Mouse (Mus musculus): ENCODE measurements at regions not wholly inside any gene's neighbourhood (a gene's known extent, or its start where the extent isn't known, plus 50 kb on each side); places are given as distances from the start of the nearest gene placed in this dataset.

- H3K9me3 ChIP-seq (replicated peaks): peaks cover 10% of the 10 kb centered on the region; the same call in 1 of the 2 replicates
- no peak for ATAC-seq (ENCODE audit: insufficient number of reproducible peaks, low FRiP score)
- no peaks in the 10 kb centered on the region for H3K36me3 ChIP-seq
- no peak overlapping the region for H3K4me2 ChIP-seq
- H3K9ac ChIP-seq: no peak overlapping the region
- H3K4me1 ChIP-seq (replicated peaks): 0 out of 2 replicates have a peak, but pooled peaks cover 4% of the 10 kb centered on the region
- no peak overlapping the region for H3K27ac ChIP-seq (ENCODE audit: poor library complexity, severe bottlenecking)
- H3K4me3 ChIP-seq: no peak overlapping the region
- WGBS: 59% methylated on average over 6 of the region's 6 CpGs
- H3K27me3 ChIP-seq (replicated peaks): no peaks in the 10 kb centered on the region
These were observed 271.3 kb downstream of the Wdr20rt start for GRCm38 (mm10) chr12:65496613-65497012.

GRCm38 (mm10) chr12:65497602-65498001 lies 272.3 kb downstream of the Wdr20rt start:
- Histone ChIP-seq H3K4me2 (no peak overlapping the region), H3K4me1 (replicated peaks) (0 out of 2 replicates have a peak, but pooled peaks cover 4% of the 10 kb centered on the region), H3K36me3 (no peaks in the 10 kb centered on the region), H3K9me3 (replicated peaks) (peaks cover 10% of the 10 kb centered on the region; the same call in 1 of the 2 replicates), H3K27me3 (replicated peaks) (no peaks in the 10 kb centered on the region), H3K4me3 (no peak overlapping the region), H3K9ac (no peak overlapping the region), H3K27ac (ENCODE audit: poor library complexity, severe bottlenecking) (no peak overlapping the region)
- 67% methylated on average over 6 of the region's 6 CpGs for WGBS
- no peak for ATAC-seq (ENCODE audit: insufficient number of reproducible peaks, low FRiP score)

GRCm38 (mm10) chr12:65501459-65501858 lies 276.1 kb downstream of the Wdr20rt start:
- Histone ChIP-seq H3K27ac (ENCODE audit: poor library complexity, severe bottlenecking) (no peak overlapping the region), H3K4me1 (replicated peaks) (0 out of 2 replicates have a peak, but pooled peaks cover 4% of the 10 kb centered on the region), H3K36me3 (no peaks in the 10 kb centered on the region), H3K4me3 (no peak overlapping the region), H3K9me3 (replicated peaks) (no peaks in the 10 kb centered on the region), H3K4me2 (no peak overlapping the region), H3K9ac (no peak overlapping the region), H3K27me3 (replicated peaks) (no peaks in the 10 kb centered on the region)
- 79% methylated on average over 2 of the region's 2 CpGs for WGBS
- no peak for ATAC-seq (ENCODE audit: insufficient number of reproducible peaks, low FRiP score)

GRCm38 (mm10) chr12:65502045-65502444 lies 276.7 kb downstream of the Wdr20rt start:
- 0 out of 2 replicates have a peak, but pooled peaks cover 4% of the 10 kb centered on the region for H3K4me1 ChIP-seq (replicated peaks)
- no peak for ATAC-seq (ENCODE audit: insufficient number of reproducible peaks, low FRiP score)
- H3K9me3 ChIP-seq (replicated peaks): no peaks in the 10 kb centered on the region
- H3K36me3 ChIP-seq: no peaks in the 10 kb centered on the region
- no peak overlapping the region for H3K4me2 ChIP-seq
- 10% methylated on average over 1 of the region's 1 CpGs for WGBS
- no peaks in the 10 kb centered on the region for H3K27me3 ChIP-seq (replicated peaks)
- H3K27ac ChIP-seq (ENCODE audit: poor library complexity, severe bottlenecking): no peak overlapping the region
- H3K9ac ChIP-seq: no peak overlapping the region
- H3K4me3 ChIP-seq: no peak overlapping the region

GRCm38 (mm10) chr12:65513070-65513469 lies 287.8 kb downstream of the Wdr20rt start:
- ATAC-seq (ENCODE audit: insufficient number of reproducible peaks, low FRiP score): no peak
- Histone ChIP-seq H3K9me3 (replicated peaks) (0 out of 2 replicates have a peak, but pooled peaks cover 3% of the 10 kb centered on the region), H3K36me3 (no peaks in the 10 kb centered on the region), H3K27ac (ENCODE audit: poor library complexity, severe bottlenecking) (no peak overlapping the region), H3K4me3 (no peak overlapping the region), H3K4me2 (no peak overlapping the region), H3K9ac (no peak overlapping the region), H3K4me1 (replicated peaks) (no peaks in the 10 kb centered on the region), H3K27me3 (replicated peaks) (no peaks in the 10 kb centered on the region)
- 81% methylated on average over 1 of the region's 1 CpGs for WGBS

- Histone ChIP-seq H3K4me1 (replicated peaks) (no peaks in the 10 kb centered on the region), H3K4me2 (no peak overlapping the region), H3K9ac (no peak overlapping the region), H3K27ac (ENCODE audit: poor library complexity, severe bottlenecking) (no peak overlapping the region), H3K36me3 (no peaks in the 10 kb centered on the region), H3K9me3 (replicated peaks) (no peaks in the 10 kb centered on the region), H3K4me3 (no peak overlapping the region), H3K27me3 (replicated peaks) (no peaks in the 10 kb centered on the region)
- ATAC-seq (ENCODE audit: insufficient number of reproducible peaks, low FRiP score): no peak
- WGBS: 65% methylated on average over 3 of the region's 3 CpGs
These were observed 308.9 kb downstream of the Wdr20rt start for GRCm38 (mm10) chr12:65534142-65534690.

- H3K4me2 ChIP-seq: no peak overlapping the region
- no peak overlapping the region for H3K27ac ChIP-seq (ENCODE audit: poor library complexity, severe bottlenecking)
- ATAC-seq (ENCODE audit: insufficient number of reproducible peaks, low FRiP score): no peak
- H3K36me3 ChIP-seq: no peaks in the 10 kb centered on the region
- WGBS: 88% methylated on average over 4 of the region's 4 CpGs
- no peak overlapping the region for H3K4me3 ChIP-seq
- H3K4me1 ChIP-seq (replicated peaks): no peaks in the 10 kb centered on the region
- H3K9me3 ChIP-seq (replicated peaks): no peaks in the 10 kb centered on the region
- H3K27me3 ChIP-seq (replicated peaks): no peaks in the 10 kb centered on the region
- H3K9ac ChIP-seq: no peak overlapping the region
These were observed 323.0 kb downstream of the Wdr20rt start for GRCm38 (mm10) chr12:65548301-65548700.

GRCm38 (mm10) chr12:65552230-65552629 lies 326.9 kb downstream of the Wdr20rt start:
- 77% methylated on average over 3 of the region's 3 CpGs for WGBS

GRCm38 (mm10) chr12:65559036-65559435 lies 333.7 kb downstream of the Wdr20rt start:
- Histone ChIP-seq H3K27ac (ENCODE audit: poor library complexity, severe bottlenecking) (no peak overlapping the region), H3K9ac (no peak overlapping the region), H3K9me3 (replicated peaks) (no peaks in the 10 kb centered on the region), H3K4me3 (no peak overlapping the region), H3K4me2 (no peak overlapping the region), H3K4me1 (replicated peaks) (peaks cover 4% of the 10 kb centered on the region; the same call in 1 of the 2 replicates), H3K36me3 (no peaks in the 10 kb centered on the region), H3K27me3 (replicated peaks) (no peaks in the 10 kb centered on the region)
- ATAC-seq (ENCODE audit: insufficient number of reproducible peaks, low FRiP score): no peak
- WGBS: 59% methylated on average over 6 of the region's 6 CpGs

More at GRCm38 (mm10) chr12:65552230-65552629, 326.9 kb downstream of the Wdr20rt start:
- no peak overlapping the region for H3K9ac ChIP-seq
- H3K4me3 ChIP-seq: no peak overlapping the region
- no peak for ATAC-seq (ENCODE audit: insufficient number of reproducible peaks, low FRiP score)
- H3K36me3 ChIP-seq: no peaks in the 10 kb centered on the region
- H3K9me3 ChIP-seq (replicated peaks): no peaks in the 10 kb centered on the region
- no peak overlapping the region for H3K27ac ChIP-seq (ENCODE audit: poor library complexity, severe bottlenecking)
- H3K4me2 ChIP-seq: no peak overlapping the region
- H3K27me3 ChIP-seq (replicated peaks): no peaks in the 10 kb centered on the region
- H3K4me1 ChIP-seq (replicated peaks): no peaks in the 10 kb centered on the region

- no peak overlapping the region for H3K4me2 ChIP-seq
- no peaks in the 10 kb centered on the region for H3K36me3 ChIP-seq
- ATAC-seq (ENCODE audit: insufficient number of reproducible peaks, low FRiP score): 0 out of 2 replicates have a peak, but pooled peaks have one; percentile 29
- H3K27ac ChIP-seq (ENCODE audit: poor library complexity, severe bottlenecking): no peak overlapping the region
- H3K9ac ChIP-seq: no peak overlapping the region
- H3K4me1 ChIP-seq (replicated peaks): peaks cover 4% of the 10 kb centered on the region; the same call in 1 of the 2 replicates
- 36% methylated on average over 3 of the region's 3 CpGs for WGBS
- no peaks in the 10 kb centered on the region for H3K9me3 ChIP-seq (replicated peaks)
- H3K4me3 ChIP-seq: no peak overlapping the region
- no peaks in the 10 kb centered on the region for H3K27me3 ChIP-seq (replicated peaks)
These were observed 334.5 kb downstream of the Wdr20rt start for GRCm38 (mm10) chr12:65559809-65560208.

GRCm38 (mm10) chr12:65571633-65572032 lies 346.3 kb downstream of the Wdr20rt start:
- H3K27ac ChIP-seq (ENCODE audit: poor library complexity, severe bottlenecking): no peak overlapping the region
- H3K9me3 ChIP-seq (replicated peaks): no peaks in the 10 kb centered on the region; the same call in 1 of the 2 replicates
- H3K4me2 ChIP-seq: no peak overlapping the region
- H3K9ac ChIP-seq: no peak overlapping the region
- H3K4me3 ChIP-seq: no peak overlapping the region
- H3K4me1 ChIP-seq (replicated peaks): no peaks in the 10 kb centered on the region
- no peak for ATAC-seq (ENCODE audit: insufficient number of reproducible peaks, low FRiP score)
- 83% methylated on average over 1 of the region's 1 CpGs for WGBS
- H3K36me3 ChIP-seq: no peaks in the 10 kb centered on the region
- H3K27me3 ChIP-seq (replicated peaks): no peaks in the 10 kb centered on the region

GRCm38 (mm10) chr12:65593559-65593958 lies 368.2 kb downstream of the Wdr20rt start:
- no peaks in the 10 kb centered on the region for H3K9me3 ChIP-seq (replicated peaks)
- no peak overlapping the region for H3K27ac ChIP-seq (ENCODE audit: poor library complexity, severe bottlenecking)
- H3K4me3 ChIP-seq: no peak overlapping the region
- no peak overlapping the region for H3K4me2 ChIP-seq
- no peak for ATAC-seq (ENCODE audit: insufficient number of reproducible peaks, low FRiP score)
- no peaks in the 10 kb centered on the region for H3K27me3 ChIP-seq (replicated peaks)
- H3K4me1 ChIP-seq (replicated peaks): no peaks in the 10 kb centered on the region
- no peaks in the 10 kb centered on the region for H3K36me3 ChIP-seq
- no peak overlapping the region for H3K9ac ChIP-seq
- WGBS: 77% methylated on average over 1 of the region's 1 CpGs

Measured in heart, embryonic 12.5 days (tissue).